Mouse (Mus musculus): ENCODE measurements around the gene Cep72.
"Not testable (repeated sequence)": the region's sequence is repeated elsewhere in the genome, so short reads cannot be mapped to it uniquely, and the experiment has no call there.

Cep72 gene

GRCm38 (mm10) chr13:74061613-74062377 is at the start of gene Cep72:
Gene Cep72 (minus strand): TSS chr13:74062299.
- DNase-seq (ENCODE audit: low spot score) = peak; percentile 81

GRCm38 (mm10) chr13:74107410-74107809 is 45.3 kb upstream of the Cep72 start:
- no peak for DNase-seq (ENCODE audit: low spot score)

GRCm38 (mm10) chr13:74104417-74104816 is 42.3 kb upstream of the Cep72 start:
- no peak for DNase-seq (ENCODE audit: low spot score)

GRCm38 (mm10) chr13:74102831-74103582 is 40.9 kb upstream of the Cep72 start:
- DNase-seq (ENCODE audit: low spot score) = no peak

- DNase-seq (ENCODE audit: low spot score) = no peak
These were observed 40.2 kb upstream of the Cep72 start for GRCm38 (mm10) chr13:74102108-74102830.

- no peak for DNase-seq (ENCODE audit: low spot score)
These were observed 36.8 kb upstream of the Cep72 start for GRCm38 (mm10) chr13:74098913-74099312.

GRCm38 (mm10) chr13:74096715-74097363 is 34.7 kb upstream of the Cep72 start:
- peak; percentile 51 for DNase-seq (ENCODE audit: low spot score)

- no peak for DNase-seq (ENCODE audit: low spot score)
These were observed 33.8 kb upstream of the Cep72 start for GRCm38 (mm10) chr13:74095936-74096335.

GRCm38 (mm10) chr13:74090265-74090664 is 28.2 kb upstream of the Cep72 start:
- no peak for DNase-seq (ENCODE audit: low spot score)

- no peak for DNase-seq (ENCODE audit: low spot score)
These were observed 11.3 kb upstream of the Cep72 start for GRCm38 (mm10) chr13:74073369-74073768.

- no peak for DNase-seq (ENCODE audit: low spot score)
These were observed 9.6 kb upstream of the Cep72 start for GRCm38 (mm10) chr13:74071714-74072113.

GRCm38 (mm10) chr13:74071244-74071643 is 9.1 kb upstream of the Cep72 start:
- not testable (repeated sequence) for DNase-seq (ENCODE audit: low spot score)

GRCm38 (mm10) chr13:74066576-74066975 is 4.5 kb upstream of the Cep72 start:
- DNase-seq (ENCODE audit: low spot score) = no peak

GRCm38 (mm10) chr13:74063340-74064050 is 1.4 kb upstream of the Cep72 start:
- no peak for DNase-seq (ENCODE audit: low spot score)

GRCm38 (mm10) chr13:74062378-74063128 is 454 bp upstream of the Cep72 start:
- no peak for DNase-seq (ENCODE audit: low spot score)

GRCm38 (mm10) chr13:74058081-74058480 is 4.0 kb downstream of the Cep72 start:
- no peak for DNase-seq (ENCODE audit: low spot score)

- no peak for DNase-seq (ENCODE audit: low spot score)
These were observed 5.9 kb downstream of the Cep72 start for GRCm38 (mm10) chr13:74056194-74056593.

GRCm38 (mm10) chr13:74039926-74040325 is 22.2 kb downstream of the Cep72 start:
- no peak for DNase-seq (ENCODE audit: low spot score)

GRCm38 (mm10) chr13:74035776-74036175 is 26.3 kb downstream of the Cep72 start:
- DNase-seq (ENCODE audit: low spot score) = no peak

GRCm38 (mm10) chr13:74034756-74035155 is 27.3 kb downstream of the Cep72 start:
- no peak for DNase-seq (ENCODE audit: low spot score)

- DNase-seq (ENCODE audit: low spot score) = no peak
These were observed 31.0 kb downstream of the Cep72 start for GRCm38 (mm10) chr13:74031133-74031532.
